ENCODE assay signal across 8 mouse cellular contexts in genomic region chrX:74425195-74425594, GRCm38 (mm10). TPM values are rescaled to one million over a fixed set of nuclear protein-coding genes. Genes with fewer than 3 reads are reported as not detected.
A peak's percentile ranks its signal among the peaks of the same experiment; 100 is the strongest.
DNase-seq lines count a peak whose midpoint lies in the region; ATAC-seq and TF ChIP-seq lines count a peak whose summit lies in the region.

No protein-coding gene starts in this region.

- H3K4me2 ChIP-seq in hindbrain, embryonic 11.5 days (replicated peaks; ENCODE audit: low read depth, low read length), result no peak overlapping the region

- intact Hi-C loops in heart, postnatal 10 days (cut with DNase I), result loop anchor here (10.0 kb wide), 2 partner anchors 460 to 710 kb away; partner anchors contain the start of genes Abcd1, Bcap31 and Hcfc1

- H3K36me3 ChIP-seq in MEL (ENCODE audit: control insufficient read depth in 1 of 2, insufficient read depth in 2 of 2, low read length in 2 of 2), result peaks cover 0 to 31% of the 10 kb centered on the region in 2 experiments; a peak in 2 of 4 replicates
- no peaks in the 10 kb centered on the region for H3K36me3 ChIP-seq in hindbrain, embryonic 11.5 days (ENCODE audit: control insufficient read depth, insufficient read depth, low read length)

- H3K9me3 ChIP-seq in MEL (replicated peaks; ENCODE audit: insufficient read depth, low read length), result no peaks in the 10 kb centered on the region
- H3K9me3 ChIP-seq in hindbrain, embryonic 11.5 days (ENCODE audit: control insufficient read depth, low read length), result no peaks in the 10 kb centered on the region

- H3K4me1 ChIP-seq in MEL (ENCODE audit: control insufficient read depth in 1 of 2, insufficient read depth in 2 of 2, low read length in 2 of 2), result peaks cover 3 to 29% of the 10 kb centered on the region in 2 experiments; a peak in 3 of 4 replicates
- no peaks in the 10 kb centered on the region for H3K4me1 ChIP-seq in hindbrain, embryonic 11.5 days (replicated peaks; ENCODE audit: control insufficient read depth, insufficient read depth, low read length)

- TF ChIP-seq EP300 in MEL (IDR thresholded peaks at IDR 0.05; ENCODE audit: low read depth in 1 of 2, low read length in 2 of 2), result peak in 1 of 2 experiments; percentile 36; a peak in 1 of 4 replicates

- peak; percentile 89 for DNase-seq in MEL (ENCODE audit: low read depth, low spot score)
- peak; percentile 82 for DNase-seq in adrenal gland, postnatal 10 days
- DNase-seq in heart, postnatal 10 days, result peak; percentile 20 to 23
- peak; percentile 61 for DNase-seq in lung, postnatal 25 days (ENCODE audit: low spot score)
- DNase-seq in T-cell, adult 2 months (ENCODE audit: low spot score), result no peak
- no peak for DNase-seq in embryo, embryonic 9.5 days (ENCODE audit: extremely low spot score)
- no peak for DNase-seq in right cerebral cortex, postnatal 14 days
- DNase-seq in hindbrain, embryonic 11.5 days (ENCODE audit: low spot score), result no peak

- 0 out of 4 replicates have a peak, but pooled peaks of 1 of the 2 experiments have one; percentile 29 for TF ChIP-seq POLR2A in MEL (IDR thresholded peaks at IDR 0.05; ENCODE audit: control insufficient read depth in 1 of 2, insufficient read depth in 1 of 2, low read depth in 1 of 2, low read length in 2 of 2, poor library complexity in 1 of 2)

- no peak for TF ChIP-seq RAD21 in MEL (IDR thresholded peaks at IDR 0.05; ENCODE audit: low read depth, low read length)

- no peak overlapping the region; the same call in 1 of the 2 replicates for H3K9ac ChIP-seq in MEL (ENCODE audit: control insufficient read depth, low read depth, low read length, poor library complexity, severe bottlenecking)
- H3K9ac ChIP-seq in hindbrain, embryonic 11.5 days (ENCODE audit: low read depth, low read length), result no peak overlapping the region

- TF ChIP-seq CTCF in MEL (IDR thresholded peaks at IDR 0.05 in 2 of 3, conservative IDR thresholded peaks at IDR 0.05 in 1 of 3; ENCODE audit: control insufficient read depth in 1 of 3, insufficient read depth in 1 of 3, low read depth in 2 of 3, low read length in 3 of 3, poor library complexity in 1 of 3, severe bottlenecking in 1 of 3), result no peak

- peaks cover 7% of the 10 kb centered on the region for H3K79me2 ChIP-seq in MEL (ENCODE audit: control insufficient read depth, insufficient read depth, low read length, poor library complexity)

- 83% methylated on average over 4 of the region's 4 CpGs for WGBS in hindbrain, embryonic 11.5 days

- no peak overlapping the region for H3K4me3 ChIP-seq in MEL (ENCODE audit: control insufficient read depth in 1 of 2, insufficient read depth in 1 of 2, low read depth in 2 of 2, low read length in 2 of 2)
- H3K4me3 ChIP-seq in hindbrain, embryonic 11.5 days (ENCODE audit: low read depth, low read length), result no peak overlapping the region

- ATAC-seq in hindbrain, embryonic 11.5 days (ENCODE audit: low FRiP score), result no peak

- peak overlapping the region; percentile 54 for H3K27ac ChIP-seq in MEL (ENCODE audit: control insufficient read depth, low read depth, low read length)
- H3K27ac ChIP-seq in hindbrain, embryonic 11.5 days (ENCODE audit: low read depth, low read length), result no peak overlapping the region

- H3K27me3 ChIP-seq in MEL (ENCODE audit: control insufficient read depth in 1 of 2, insufficient read depth in 2 of 2, low read length in 2 of 2), result no peaks in the 10 kb centered on the region
- H3K27me3 ChIP-seq in hindbrain, embryonic 11.5 days (ENCODE audit: control insufficient read depth, insufficient read depth, low read length), result no peaks in the 10 kb centered on the region

TF ChIP-seq in MEL, 35 proteins besides CTCF, POLR2A, EP300 and RAD21:
- TF ChIP-seq HCFC1 (IDR thresholded peaks at IDR 0.05; ENCODE audit: low read depth, low read length) (no peak), ZKSCAN1 (IDR thresholded peaks at IDR 0.05; ENCODE audit: low read depth, low read length) (no peak), GABPA (IDR thresholded peaks at IDR 0.05; ENCODE audit: low read depth, low read length) (peak; percentile 74; the same call in 1 of the 2 replicates), GATA1 (IDR thresholded peaks at IDR 0.05; ENCODE audit: low read depth, low read length) (no peak), TCF12 (IDR thresholded peaks at IDR 0.05; ENCODE audit: low read depth, low read length) (no peak), MAFK (IDR thresholded peaks at IDR 0.05; ENCODE audit: borderline replicate concordance, low read depth, low read length) (no peak), RCOR1 (IDR thresholded peaks at IDR 0.05; ENCODE audit: low read depth, low read length) (no peak), ZNF384 (IDR thresholded peaks at IDR 0.05; ENCODE audit: low read depth, low read length) (no peak), POLR2AphosphoS2 (IDR thresholded peaks at IDR 0.05; ENCODE audit: low read length) (no peak), JUND (IDR thresholded peaks at IDR 0.05; ENCODE audit: low read depth, low read length) (no peak), BHLHE40 (IDR thresholded peaks at IDR 0.05; ENCODE audit: borderline replicate concordance, low read depth, low read length) (no peak), ELF1 (IDR thresholded peaks at IDR 0.05; ENCODE audit: low read depth, low read length) (no peak), ETS1 (IDR thresholded peaks at IDR 0.05; ENCODE audit: low read depth, low read length) (peak; percentile 65; the same call in 1 of the 2 replicates), TBP (IDR thresholded peaks at IDR 0.05; ENCODE audit: low read depth, low read length) (0 out of 2 replicates have a peak, but pooled peaks have one; percentile 20)

RNA-seq across cellular contexts. Expression of gene G6pdx, which starts 3.8 kb away (rescaled TPM):
- 27.9 and 37.0 TPM in 2 replicates for total RNA-seq in MEL (2012; rRNA removed)
- polyA plus RNA-seq in MEL (2012; ENCODE audit: insufficient read depth in 1 of 2, insufficient read length in 2 of 2, low read depth in 1 of 2, low replicate concordance in 2 of 2, missing spikeins in 1 of 2), result 10 to 100 TPM in 1 of 2 experiments, not detected in 1; 54.1 TPM
- 10 to 100 TPM; 75.5 to 83.1 TPM for total RNA-seq in adrenal gland, postnatal 10 days (2021)
- 10 to 100 TPM in 1 of 2 experiments, 1 to 10 TPM in 1; 9.3 to 10.4 TPM for total RNA-seq in heart, postnatal 10 days (2021)
- 54.9 and 56.5 TPM in 2 replicates for polyA plus RNA-seq in hindbrain, embryonic 11.5 days (2014; fragmentation: Nextera tagmentation; extraction: Ambion mirVana)

RNA-seq across cellular contexts. Expression of gene Ikbkg, which starts 32.1 kb away (rescaled TPM):
- total RNA-seq in MEL (2012; rRNA removed), result 26.6 and 29.1 TPM in 2 replicates
- 10 to 100 TPM in 1 of 2 experiments, not detected in 1; 21.7 TPM for polyA plus RNA-seq in MEL (2012; ENCODE audit: insufficient read depth in 1 of 2, insufficient read length in 2 of 2, low read depth in 1 of 2, low replicate concordance in 2 of 2, missing spikeins in 1 of 2)
- 10 to 100 TPM; 49.7 to 59.3 TPM for total RNA-seq in adrenal gland, postnatal 10 days (2021)
- total RNA-seq in heart, postnatal 10 days (2021), result 10 to 100 TPM; 45.7 to 48.4 TPM
- 21.7 and 25.4 TPM in 2 replicates for polyA plus RNA-seq in hindbrain, embryonic 11.5 days (2014; fragmentation: Nextera tagmentation; extraction: Ambion mirVana)

RNA-seq across cellular contexts. Expression of gene Fam3a, which starts 32.1 kb away (rescaled TPM):
- 4.8 and 6.4 TPM in 2 replicates for total RNA-seq in MEL (2012; rRNA removed)
- polyA plus RNA-seq in MEL (2012; ENCODE audit: insufficient read depth in 1 of 2, insufficient read length in 2 of 2, low read depth in 1 of 2, low replicate concordance in 2 of 2, missing spikeins in 1 of 2), result 10 to 100 TPM in 1 of 2 experiments, not detected in 1; 14.6 TPM
- total RNA-seq in adrenal gland, postnatal 10 days (2021), result 10 to 100 TPM; 23.6 to 26.0 TPM
- total RNA-seq in heart, postnatal 10 days (2021), result 10 to 100 TPM; 20.7 to 22.7 TPM
- 26.9 and 29.0 TPM in 2 replicates for polyA plus RNA-seq in hindbrain, embryonic 11.5 days (2014; fragmentation: Nextera tagmentation; extraction: Ambion mirVana)

RNA-seq across cellular contexts. Expression of gene Slc10a3, which starts 52.0 kb away (rescaled TPM):
- total RNA-seq in MEL (2012; rRNA removed), result 13.7 and 19.4 TPM in 2 replicates
- 10 to 100 TPM in 1 of 2 experiments, not detected in 1; 16.0 TPM for polyA plus RNA-seq in MEL (2012; ENCODE audit: insufficient read depth in 1 of 2, insufficient read length in 2 of 2, low read depth in 1 of 2, low replicate concordance in 2 of 2, missing spikeins in 1 of 2)
- total RNA-seq in adrenal gland, postnatal 10 days (2021), result 10 to 100 TPM; 12.4 to 15.9 TPM
- 1 to 10 TPM; 7.6 to 7.8 TPM for total RNA-seq in heart, postnatal 10 days (2021)
- 7.4 and 7.7 TPM in 2 replicates for polyA plus RNA-seq in hindbrain, embryonic 11.5 days (2014; fragmentation: Nextera tagmentation; extraction: Ambion mirVana)

RNA-seq across cellular contexts. Expression of gene Ubl4a, which starts 52.2 kb away (rescaled TPM):
- 23.4 and 24.0 TPM in 2 replicates for total RNA-seq in MEL (2012; rRNA removed)
- 10 to 100 TPM in 1 of 2 experiments, not detected in 1; 82.4 TPM for polyA plus RNA-seq in MEL (2012; ENCODE audit: insufficient read depth in 1 of 2, insufficient read length in 2 of 2, low read depth in 1 of 2, low replicate concordance in 2 of 2, missing spikeins in 1 of 2)
- 10 to 100 TPM; 43.6 to 46.0 TPM for total RNA-seq in adrenal gland, postnatal 10 days (2021)
- total RNA-seq in heart, postnatal 10 days (2021), result 10 to 100 TPM; 47.1 to 53.3 TPM
- 68.6 and 69.9 TPM in 2 replicates for polyA plus RNA-seq in hindbrain, embryonic 11.5 days (2014; fragmentation: Nextera tagmentation; extraction: Ambion mirVana)

Comparison
In these comparisons a context has a peak if more than half of its experiments do, and no peak if none do; other contexts are left out.
1. DNase-seq: peak in MEL (single experiment), adrenal gland, postnatal 10 days (single experiment), heart, postnatal 10 days (2 of 2) and lung, postnatal 25 days (single experiment); none in T-cell, adult 2 months (single experiment), embryo, embryonic 9.5 days (single experiment), right cerebral cortex, postnatal 14 days (single experiment) and hindbrain, embryonic 11.5 days (single experiment).